ENCODE assay signal across 8 mouse cellular contexts in the genomic region with DNA sequence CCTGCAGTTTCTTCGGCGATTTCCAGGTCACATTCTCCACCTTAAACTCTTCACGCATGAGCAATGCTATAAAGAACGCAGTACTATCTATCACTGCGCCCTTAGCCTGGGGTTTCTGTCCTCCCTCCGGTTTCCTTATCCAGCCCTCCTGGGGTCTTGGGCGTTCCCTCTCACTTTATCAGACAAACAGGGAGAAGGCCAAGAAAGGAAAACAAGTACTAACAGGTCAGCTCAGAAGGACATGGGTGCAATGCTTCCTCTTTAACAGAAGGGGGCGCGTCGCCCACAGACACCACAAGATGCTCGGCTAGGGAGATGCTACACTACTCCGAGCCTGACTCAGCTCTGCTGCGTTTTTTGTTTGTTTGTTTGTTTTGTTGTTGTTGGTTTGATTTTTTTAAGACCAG. TPM values are rescaled to one million over a fixed set of nuclear protein-coding genes. Genes with fewer than 3 reads are reported as not detected.
A peak's percentile ranks its signal among the peaks of the same experiment; 100 is the strongest.
DNase-seq lines count a peak whose midpoint lies in the region; ATAC-seq and TF ChIP-seq lines count a peak whose summit lies in the region.

No protein-coding gene starts in this region.

- no peaks in the 10 kb centered on the region for H3K27me3 ChIP-seq in forebrain, postnatal 0 days (ENCODE audit: insufficient read depth, low read length)
- no peaks in the 10 kb centered on the region for H3K27me3 ChIP-seq in forebrain, embryonic 15.5 days
- no peaks in the 10 kb centered on the region for H3K27me3 ChIP-seq in thymus, adult 2 months (ENCODE audit: control insufficient read depth, insufficient read depth, low read length)

- no peaks in the 10 kb centered on the region for H3K9me3 ChIP-seq in forebrain, postnatal 0 days (ENCODE audit: low read length)
- no peaks in the 10 kb centered on the region for H3K9me3 ChIP-seq in forebrain, embryonic 15.5 days

- H3K4me1 ChIP-seq in forebrain, postnatal 0 days (ENCODE audit: insufficient read depth), result no peaks in the 10 kb centered on the region
- no peaks in the 10 kb centered on the region for H3K4me1 ChIP-seq in forebrain, embryonic 15.5 days
- H3K4me1 ChIP-seq in thymus, adult 2 months (replicated peaks; ENCODE audit: control insufficient read depth, insufficient read depth, low read length), result no peaks in the 10 kb centered on the region

- H3K9ac ChIP-seq in forebrain, postnatal 0 days, result no peak overlapping the region
- H3K9ac ChIP-seq in forebrain, embryonic 15.5 days (replicated peaks), result no peak overlapping the region

- H3K27ac ChIP-seq in forebrain, postnatal 0 days (ENCODE audit: low read depth, low read length), result no peak overlapping the region
- no peak overlapping the region for H3K27ac ChIP-seq in forebrain, embryonic 15.5 days (replicated peaks)
- no peak overlapping the region for H3K27ac ChIP-seq in thymus, adult 2 months (ENCODE audit: control insufficient read depth, insufficient read depth, low read length)

- ATAC-seq in forebrain, postnatal 0 days, result 0 out of 2 replicates have a peak, but pooled peaks have one; percentile 16
- no peak for ATAC-seq in forebrain, embryonic 15.5 days (replicated peaks)

- peak; percentile 72 for TF ChIP-seq CTCF in forebrain, postnatal 0 days (IDR thresholded peaks at IDR 0.05; ENCODE audit: low read depth)
- peak; percentile 56; the same call in 1 of the 2 replicates for TF ChIP-seq CTCF in thymus, adult 2 months (IDR thresholded peaks at IDR 0.05; ENCODE audit: borderline replicate concordance, control insufficient read depth, extremely low read depth, insufficient read depth, low read length, poor library complexity)

- 18% methylated on average over 13 of the region's 13 CpGs for WGBS in forebrain, postnatal 0 days
- 23% methylated on average over 13 of the region's 13 CpGs for WGBS in forebrain, embryonic 15.5 days
- 32% methylated on average over 13 of the region's 13 CpGs for WGBS in thymus, adult 2 months

- H3K4me3 ChIP-seq in forebrain, postnatal 0 days (ENCODE audit: low read depth, low read length), result no peak overlapping the region
- no peak overlapping the region for H3K4me3 ChIP-seq in forebrain, embryonic 15.5 days
- H3K4me3 ChIP-seq in thymus, adult 2 months (ENCODE audit: control insufficient read depth, insufficient read depth, low read length), result no peak overlapping the region

- no peak overlapping the region for H3K4me2 ChIP-seq in forebrain, postnatal 0 days (ENCODE audit: low read depth)
- H3K4me2 ChIP-seq in forebrain, embryonic 15.5 days (replicated peaks), result no peak overlapping the region

- H3K36me3 ChIP-seq in forebrain, postnatal 0 days (ENCODE audit: insufficient read depth), result no peaks in the 10 kb centered on the region
- H3K36me3 ChIP-seq in forebrain, embryonic 15.5 days, result no peaks in the 10 kb centered on the region
- no peaks in the 10 kb centered on the region for H3K36me3 ChIP-seq in thymus, adult 2 months (ENCODE audit: control insufficient read depth, insufficient read depth, low read length)

- peak; percentile 49 for DNase-seq in forebrain, postnatal 0 days
- no peak for DNase-seq in thymus, adult 2 months
- no peak for DNase-seq in thymus, postnatal 36 days
- peak; percentile 70 for DNase-seq in induced T-regulatory cell, adult 2 months (ENCODE audit: low read depth)
- peak; percentile 29 for DNase-seq in spleen, postnatal 14 days (ENCODE audit: low spot score in 2 of 2)
- DNase-seq in natural killer cell, adult 2 months (ENCODE audit: low spot score in 2 of 2), result no peak
- DNase-seq in right cerebral cortex, postnatal 14 days, result no peak

- TF ChIP-seq POLR2A in thymus, adult 2 months (IDR thresholded peaks at IDR 0.05; ENCODE audit: control insufficient read depth, extremely low read depth, insufficient read depth, low read length, poor library complexity), result no peak

RNA-seq across cellular contexts. Expression of a gene that starts 11.3 kb away (rescaled TPM):
- total RNA-seq in forebrain, postnatal 0 days (2014; rRNA removed), result 129 and 201 TPM in 2 replicates
- 318 and 358 TPM in 2 replicates for polyA plus RNA-seq in forebrain, postnatal 0 days (2015; fragmentation: Nextera tagmentation; extraction: Ambion mirVana)
- 95.6 and 102 TPM in 2 replicates for polyA plus RNA-seq in forebrain, embryonic 15.5 days (2015; fragmentation: Nextera tagmentation; extraction: Ambion mirVana)
- 18.3 and 222 TPM in 2 replicates for polyA plus RNA-seq in thymus, adult 2 months (2012; rRNA removed)

RNA-seq across cellular contexts. Expression of a gene that starts 11.3 kb away (rescaled TPM):
- 1.1 and 1.8 TPM in 2 replicates for total RNA-seq in forebrain, postnatal 0 days (2014; rRNA removed)
- polyA plus RNA-seq in forebrain, postnatal 0 days (2015; fragmentation: Nextera tagmentation; extraction: Ambion mirVana), result 1.0 and 1.2 TPM in 2 replicates
- 0.55 and 1.1 TPM in 2 replicates for polyA plus RNA-seq in forebrain, embryonic 15.5 days (2015; fragmentation: Nextera tagmentation; extraction: Ambion mirVana)
- 0.46 TPM in 1 of 2 replicates, not detected in the other for polyA plus RNA-seq in thymus, adult 2 months (2012; rRNA removed)

RNA-seq across cellular contexts. Expression of a gene that starts 18.1 kb away (rescaled TPM):
- 12.7 and 14.0 TPM in 2 replicates for total RNA-seq in forebrain, postnatal 0 days (2014; rRNA removed)
- polyA plus RNA-seq in forebrain, postnatal 0 days (2015; fragmentation: Nextera tagmentation; extraction: Ambion mirVana), result 22.5 and 24.2 TPM in 2 replicates
- polyA plus RNA-seq in forebrain, embryonic 15.5 days (2015; fragmentation: Nextera tagmentation; extraction: Ambion mirVana), result 87.4 and 97.3 TPM in 2 replicates
- polyA plus RNA-seq in thymus, adult 2 months (2012; rRNA removed), result 13.3 and 16.5 TPM in 2 replicates

Comparison
In these comparisons a context has a peak if more than half of its experiments do, and no peak if none do; other contexts are left out.
1. DNase-seq: peak in forebrain, postnatal 0 days (single experiment), induced T-regulatory cell, adult 2 months (single experiment) and spleen, postnatal 14 days (2 of 2); none in thymus, adult 2 months (single experiment), thymus, postnatal 36 days (0 of 2), natural killer cell, adult 2 months (0 of 2) and right cerebral cortex, postnatal 14 days (single experiment).